Mouse (Mus musculus): ENCODE measurements around the gene Tenm2.

The Tenm2 gene

GRCm38 (mm10) chr11:36484466-36485069 lies 751.2 kb downstream of the Tenm2 start:
- peak; percentile 52 for DNase-seq (ENCODE audit: low read depth, low spot score)

- no peak for DNase-seq (ENCODE audit: low read depth, low spot score)
Observed at GRCm38 (mm10) chr11:36482136-36482535, 753.6 kb downstream of the Tenm2 start.

GRCm38 (mm10) chr11:36481524-36481923 lies 754.2 kb downstream of the Tenm2 start:
- DNase-seq (ENCODE audit: low read depth, low spot score): no peak

GRCm38 (mm10) chr11:36481086-36481485 lies 754.7 kb downstream of the Tenm2 start:
- no peak for DNase-seq (ENCODE audit: low read depth, low spot score)

- no peak for DNase-seq (ENCODE audit: low read depth, low spot score)
Observed at GRCm38 (mm10) chr11:36469811-36470551, 765.8 kb downstream of the Tenm2 start.

- DNase-seq (ENCODE audit: low read depth, low spot score): peak; percentile 42
Observed at GRCm38 (mm10) chr11:36458451-36458850, 777.3 kb downstream of the Tenm2 start.

GRCm38 (mm10) chr11:36454076-36454475 lies 781.7 kb downstream of the Tenm2 start:
- DNase-seq (ENCODE audit: low read depth, low spot score): no peak

GRCm38 (mm10) chr11:36452436-36452835 lies 783.3 kb downstream of the Tenm2 start:
- no peak for DNase-seq (ENCODE audit: low read depth, low spot score)

GRCm38 (mm10) chr11:36446351-36446750 lies 789.4 kb downstream of the Tenm2 start:
- DNase-seq (ENCODE audit: low read depth, low spot score): no peak

- DNase-seq (ENCODE audit: low read depth, low spot score): no peak
Observed at GRCm38 (mm10) chr11:36443821-36444220, 791.9 kb downstream of the Tenm2 start.

- DNase-seq (ENCODE audit: low read depth, low spot score): no peak
Observed at GRCm38 (mm10) chr11:36441801-36442200, 794.0 kb downstream of the Tenm2 start.

- no peak for DNase-seq (ENCODE audit: low read depth, low spot score)
Observed at GRCm38 (mm10) chr11:36436251-36436650, 799.5 kb downstream of the Tenm2 start.

GRCm38 (mm10) chr11:36428947-36429346 lies 806.8 kb downstream of the Tenm2 start:
- no peak for DNase-seq (ENCODE audit: low read depth, low spot score)

- DNase-seq (ENCODE audit: low read depth, low spot score): no peak
Observed at GRCm38 (mm10) chr11:36424959-36425358, 810.8 kb downstream of the Tenm2 start.

- DNase-seq (ENCODE audit: low read depth, low spot score): no peak
Observed at GRCm38 (mm10) chr11:36420047-36420446, 815.7 kb downstream of the Tenm2 start.

- no peak for DNase-seq (ENCODE audit: low read depth, low spot score)
Observed at GRCm38 (mm10) chr11:36415244-36415643, 820.5 kb downstream of the Tenm2 start.

GRCm38 (mm10) chr11:36410881-36411280 lies 824.9 kb downstream of the Tenm2 start:
- no peak for DNase-seq (ENCODE audit: low read depth, low spot score)

GRCm38 (mm10) chr11:36395803-36396710 lies 839.7 kb downstream of the Tenm2 start:
- no peak for DNase-seq (ENCODE audit: low read depth, low spot score)

- DNase-seq (ENCODE audit: low read depth, low spot score): no peak
Observed at GRCm38 (mm10) chr11:36384696-36385095, 851.1 kb downstream of the Tenm2 start.

- DNase-seq (ENCODE audit: low read depth, low spot score): peak; percentile 36
Observed at GRCm38 (mm10) chr11:36371814-36372213, 864.0 kb downstream of the Tenm2 start.

GRCm38 (mm10) chr11:36365067-36365466 lies 870.7 kb downstream of the Tenm2 start:
- DNase-seq (ENCODE audit: low read depth, low spot score): no peak

GRCm38 (mm10) chr11:36364441-36364840 lies 871.3 kb downstream of the Tenm2 start:
- DNase-seq (ENCODE audit: low read depth, low spot score): no peak

All from telencephalon, adult 2 months (tissue).